Mouse (Mus musculus) kidney, embryonic 15.5 days (tissue): Measurements from ENCODE around the gene Sdhc. TPM values are rescaled to one million over a fixed set of nuclear protein-coding genes. Genes with fewer than 3 reads are reported as not detected.
"Not testable (repeated sequence)": the region's sequence is repeated elsewhere in the genome, so short reads cannot be mapped to it uniquely, and the experiment has no call there.

Source experiments
- ATAC-seq: fragments of 200-750 bp; cut with Nextera tagmentation; replicated peaks from 2 replicates; pipeline ENCODE4 v1.8.0; 2017; ENCODE audit warnings: moderate TSS enrichment; ENCODE audit not compliant: low FRiP score
- H3K27ac ChIP-seq: fragments of 300-500 bp; sonication (generic); 2 replicates; pipeline ENCODE4 v1.5.1; 2015; ENCODE audit warnings: mild to moderate bottlenecking, inconsistent platforms
- H3K27me3 ChIP-seq: fragments of 300-500 bp; sonication (generic); 2 replicates; pipeline ENCODE4 v1.6.1; 2015; ENCODE audit warnings: inconsistent platforms
- H3K36me3 ChIP-seq: fragments of 300-500 bp; sonication (generic); 2 replicates; pipeline ENCODE4 v1.6.1; 2015; ENCODE audit warnings: inconsistent platforms
- H3K4me1 ChIP-seq: fragments of 300-500 bp; sonication (generic); 2 replicates; pipeline ENCODE4 v1.6.1; 2015; ENCODE audit warnings: inconsistent platforms
- H3K4me2 ChIP-seq: fragments of 300-500 bp; sonication (generic); 2 replicates; pipeline ENCODE4 v1.6.1; 2015; ENCODE audit warnings: moderate library complexity, mild to moderate bottlenecking, inconsistent platforms
- H3K4me3 ChIP-seq: fragments of 300-500 bp; sonication (generic); replicated peaks from 2 replicates; pipeline ENCODE4 v1.5.1; 2015; ENCODE audit warnings: mild to moderate bottlenecking, inconsistent platforms
- H3K9ac ChIP-seq: fragments of 300-500 bp; sonication (generic); 2 replicates; pipeline ENCODE4 v1.6.1; 2015; ENCODE audit warnings: mild to moderate bottlenecking, inconsistent platforms
- H3K9me3 ChIP-seq: fragments of 300-500 bp; sonication (generic); replicated peaks from 2 replicates; pipeline ENCODE4 v1.6.1; 2016; ENCODE audit warnings: inconsistent platforms
- WGBS: fragments of 180-500 bp; shearing (Covaris S2); methylation state at CpG from one replicate; pipeline ENCODE4 v1.1.7; 2015; ENCODE audit warnings: mixed read lengths; 5-methylcytosine and 5-hydroxymethylcytosine counted together
- polyA plus RNA-seq: library from polyadenylated mRNA; unstranded; fragments of >200 nt; fragmentation: Nextera tagmentation; extraction: Ambion mirVana; gene quantifications from 2 replicates; pipeline ENCODE4 v1.2.1, GENCODE M21; 2015

The Sdhc gene
- polyA plus RNA-seq, 1 experiment from 2014 or later: 309 TPM

DNA sequence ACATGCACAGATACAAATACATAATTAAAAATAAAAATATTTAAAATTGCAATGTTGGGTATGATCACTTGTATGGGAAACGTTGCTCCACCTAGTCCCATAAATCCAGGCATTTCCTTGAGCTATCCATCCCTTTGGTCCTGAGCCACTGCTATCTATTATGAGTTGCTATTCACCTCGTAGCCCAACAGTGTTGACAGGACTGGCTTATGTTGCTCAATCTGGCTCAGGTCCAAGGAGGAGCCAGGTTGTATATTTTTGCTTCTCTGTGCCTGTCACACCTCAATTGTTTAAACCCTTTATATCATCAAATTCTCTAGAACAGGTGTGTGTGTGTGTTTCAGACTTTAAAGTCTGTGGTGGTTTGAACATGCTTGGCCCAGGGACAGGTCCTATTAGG lies 59.6 kb downstream of the Sdhc start:
- H3K27ac ChIP-seq: no peak overlapping the region
- H3K4me3 ChIP-seq: no peak overlapping the region
- no peaks in the 10 kb centered on the region for H3K9me3 ChIP-seq
- H3K27me3 ChIP-seq: peaks cover 22% of the 10 kb centered on the region
- no peak overlapping the region for H3K4me2 ChIP-seq
- H3K36me3 ChIP-seq: no peaks in the 10 kb centered on the region
- peaks cover 10% of the 10 kb centered on the region for H3K4me1 ChIP-seq
- no peak for ATAC-seq
- 75% methylated on average over 2 of the region's 2 CpGs for WGBS
- no peak overlapping the region for H3K9ac ChIP-seq

DNA sequence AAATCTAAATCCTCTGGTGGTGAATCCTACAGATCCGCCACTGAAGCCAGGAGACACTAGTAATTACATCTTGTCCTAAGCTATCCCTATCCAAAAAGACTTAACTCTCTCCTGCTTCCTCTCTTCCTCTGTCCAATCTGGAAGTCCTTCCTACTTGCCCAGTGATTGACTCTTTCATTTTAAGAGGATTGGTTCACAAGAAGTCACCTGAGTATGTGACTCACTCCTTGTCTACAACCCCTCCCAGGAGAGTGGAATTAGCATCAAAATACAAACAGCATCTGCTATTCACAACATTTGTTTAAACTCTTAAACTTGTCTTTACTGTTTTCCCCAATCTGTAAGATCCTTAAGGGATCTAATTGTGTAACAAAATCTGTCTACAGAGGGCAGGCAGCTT lies 60.5 kb downstream of the Sdhc start:
- no peak overlapping the region for H3K4me2 ChIP-seq
- H3K27me3 ChIP-seq: peaks cover 25% of the 10 kb centered on the region
- ATAC-seq: no peak
- H3K4me3 ChIP-seq: no peak overlapping the region
- H3K36me3 ChIP-seq: no peaks in the 10 kb centered on the region
- H3K4me1 ChIP-seq: peaks cover 10% of the 10 kb centered on the region
- 97% methylated on average over 1 of the region's 1 CpGs for WGBS
- no peaks in the 10 kb centered on the region for H3K9me3 ChIP-seq
- H3K27ac ChIP-seq: no peak overlapping the region
- H3K9ac ChIP-seq: no peak overlapping the region

DNA sequence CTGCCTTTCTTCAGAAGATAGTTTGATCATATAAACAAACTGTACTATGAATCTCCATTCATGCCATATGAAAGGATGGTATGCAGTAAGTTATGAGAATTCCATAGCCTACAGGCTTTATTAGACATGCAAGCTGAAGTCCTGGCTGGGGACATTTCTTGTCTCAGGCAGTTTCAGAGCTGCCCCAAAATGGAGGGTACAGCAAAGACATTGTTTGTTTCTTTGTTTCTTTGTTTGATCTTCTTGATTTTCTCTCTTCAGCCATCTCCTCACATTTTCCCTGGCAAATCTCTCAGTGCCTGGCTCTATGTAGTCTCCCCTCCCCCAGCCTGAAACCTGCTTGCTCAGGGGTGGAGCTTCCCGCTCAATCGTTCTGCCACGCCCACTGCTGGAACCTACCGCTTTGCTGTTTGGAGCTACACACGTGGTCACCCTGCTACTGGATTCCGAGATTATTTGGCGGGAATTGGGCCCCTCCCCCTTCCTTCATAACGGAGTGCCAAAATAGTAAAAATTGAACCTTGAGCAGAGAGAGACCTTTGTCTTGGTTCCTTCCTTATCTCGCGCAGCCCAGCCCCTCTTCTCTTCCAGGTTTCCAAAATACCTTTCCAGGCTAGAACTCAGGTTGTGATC lies 62.0 kb downstream of the Sdhc start:
- H3K36me3 ChIP-seq, H3K27ac ChIP-seq, H3K9me3 ChIP-seq, H3K9ac ChIP-seq, ATAC-seq: not testable (repeated sequence)
- H3K4me3 ChIP-seq: peak overlapping the region; percentile 14; the same call in 1 of the 2 replicates
- H3K4me2 ChIP-seq: peak overlapping the region; percentile 46
- peaks cover 25% of the 10 kb centered on the region for H3K27me3 ChIP-seq
- peaks cover 10% of the 10 kb centered on the region for H3K4me1 ChIP-seq
- WGBS: 5% methylated on average over 10 of the region's 10 CpGs

GRCm38 (mm10) chr1:171085718-171086117 lies 64.7 kb downstream of the Sdhc start:
- under 1% methylated on average over 26 of the region's 26 CpGs for WGBS
- H3K9ac ChIP-seq: peak overlapping the region; percentile 31; the same call in 1 of the 2 replicates
- peaks cover 10% of the 10 kb centered on the region for H3K4me1 ChIP-seq
- no peaks in the 10 kb centered on the region for H3K9me3 ChIP-seq
- H3K27ac ChIP-seq: no peak overlapping the region
- 0 out of 2 replicates have a peak, but pooled peaks have one; percentile 1 for ATAC-seq
- H3K4me3 ChIP-seq: peak overlapping the region; percentile 52
- no peaks in the 10 kb centered on the region for H3K36me3 ChIP-seq
- peaks cover 26% of the 10 kb centered on the region for H3K27me3 ChIP-seq
- H3K4me2 ChIP-seq: peak overlapping the region; percentile 92

- ATAC-seq: peak; percentile 30
- H3K36me3 ChIP-seq, H3K4me3 ChIP-seq, H3K9ac ChIP-seq, H3K9me3 ChIP-seq, H3K4me2 ChIP-seq, H3K27ac ChIP-seq: not testable (repeated sequence)
- 30% methylated on average over 14 of the region's 17 CpGs for WGBS
- Histone ChIP-seq H3K4me1 (peaks cover 11% of the 10 kb centered on the region), H3K27me3 (peaks cover 35% of the 10 kb centered on the region)
Observed at GRCm38 (mm10) chr1:171081512-171082231, 68.7 kb downstream of the Sdhc start.

DNA sequence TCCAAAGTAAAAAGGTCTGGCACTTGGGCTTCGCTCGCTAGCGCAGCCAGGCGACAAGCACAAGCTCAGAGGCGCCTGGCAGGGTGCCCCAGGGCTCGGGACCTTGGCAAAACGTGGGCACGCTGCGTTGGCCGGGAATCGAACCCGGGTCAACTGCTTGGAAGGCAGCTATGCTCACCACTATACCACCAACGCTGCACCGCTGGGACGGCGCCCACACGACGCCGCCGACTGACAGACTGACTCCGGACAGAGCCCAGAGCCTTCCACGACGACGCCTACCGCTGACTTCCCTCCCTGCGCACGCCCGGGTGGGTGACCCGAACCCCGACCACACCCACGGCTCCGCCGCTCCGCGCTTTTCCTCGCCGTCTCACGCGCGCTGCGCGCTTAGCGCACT lies 70.6 kb downstream of the Sdhc start:
- not testable (repeated sequence) for H3K9ac ChIP-seq, H3K27ac ChIP-seq, H3K36me3 ChIP-seq, H3K4me3 ChIP-seq, H3K4me2 ChIP-seq, H3K4me1 ChIP-seq, H3K9me3 ChIP-seq
- H3K27me3 ChIP-seq: peaks cover 26% of the 10 kb centered on the region
- WGBS: no CpG with 5 or more reads among the region's 43 CpGs
- ATAC-seq: peak; percentile 30

- 0% methylated on average over 1 of the region's 35 CpGs for WGBS
- not testable (repeated sequence) for H3K36me3 ChIP-seq, H3K4me3 ChIP-seq, H3K9ac ChIP-seq, H3K4me1 ChIP-seq, H3K27ac ChIP-seq, H3K9me3 ChIP-seq
- ATAC-seq: peak; percentile 55
- Histone ChIP-seq H3K27me3 (peaks cover 27% of the 10 kb centered on the region), H3K4me2 (0 out of 2 replicates have a peak overlapping the region, but pooled peaks have one; percentile 30)
Observed at GRCm38 (mm10) chr1:171079345-171079744, 71.1 kb downstream of the Sdhc start.

GRCm38 (mm10) chr1:171078419-171078818 lies 72.0 kb downstream of the Sdhc start:
- Histone ChIP-seq H3K4me3 (peak overlapping the region; percentile 29; the same call in 1 of the 2 replicates), H3K4me2 (peak overlapping the region; percentile 51), H3K27me3 (peaks cover 35% of the 10 kb centered on the region)
- not testable (repeated sequence) for ATAC-seq, H3K4me1 ChIP-seq, H3K9ac ChIP-seq, H3K27ac ChIP-seq, H3K36me3 ChIP-seq, H3K9me3 ChIP-seq
- 21% methylated on average over 12 of the region's 12 CpGs for WGBS

DNA sequence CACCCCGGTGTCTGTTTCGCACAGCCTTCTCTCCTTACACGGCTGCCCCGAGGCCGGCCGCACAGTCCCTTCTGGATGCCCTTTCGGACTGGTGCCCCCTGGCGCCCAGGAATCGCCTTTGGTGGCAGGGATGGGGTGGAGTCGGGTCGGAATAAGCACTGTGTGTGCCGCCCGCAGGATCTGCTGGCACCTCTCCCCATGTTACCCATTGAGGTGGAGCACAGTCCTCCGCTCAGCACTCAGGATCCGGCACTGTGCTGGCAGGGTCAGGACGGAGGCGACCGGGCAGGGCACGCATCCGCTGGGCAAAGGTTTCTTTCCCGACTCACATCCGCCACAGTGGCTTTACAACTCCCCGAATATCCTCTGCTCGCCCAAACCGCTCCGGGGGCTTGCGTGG lies 72.4 kb downstream of the Sdhc start:
- H3K9ac ChIP-seq, H3K36me3 ChIP-seq, H3K4me1 ChIP-seq, H3K9me3 ChIP-seq, H3K27ac ChIP-seq: not testable (repeated sequence)
- peaks cover 35% of the 10 kb centered on the region for H3K27me3 ChIP-seq
- peak overlapping the region; percentile 29 for H3K4me3 ChIP-seq
- ATAC-seq: peak; percentile 30
- whole genome bisulfite sequencing: 2% methylated on average over 20 of the region's 27 CpGs
- H3K4me2 ChIP-seq: peak overlapping the region; percentile 51

- Histone ChIP-seq H3K4me2 (0 out of 2 replicates have a peak overlapping the region, but pooled peaks have one; percentile 51), H3K27me3 (peaks cover 35% of the 10 kb centered on the region)
- not testable (repeated sequence) for H3K4me3 ChIP-seq, H3K9ac ChIP-seq, H3K4me1 ChIP-seq, H3K27ac ChIP-seq, ATAC-seq, H3K9me3 ChIP-seq, H3K36me3 ChIP-seq
- 43% methylated on average over 5 of the region's 5 CpGs for WGBS
Observed at GRCm38 (mm10) chr1:171077192-171077591, 73.2 kb downstream of the Sdhc start.
